ENCODE assay signal across 8 mouse cellular contexts in the genomic region with DNA sequence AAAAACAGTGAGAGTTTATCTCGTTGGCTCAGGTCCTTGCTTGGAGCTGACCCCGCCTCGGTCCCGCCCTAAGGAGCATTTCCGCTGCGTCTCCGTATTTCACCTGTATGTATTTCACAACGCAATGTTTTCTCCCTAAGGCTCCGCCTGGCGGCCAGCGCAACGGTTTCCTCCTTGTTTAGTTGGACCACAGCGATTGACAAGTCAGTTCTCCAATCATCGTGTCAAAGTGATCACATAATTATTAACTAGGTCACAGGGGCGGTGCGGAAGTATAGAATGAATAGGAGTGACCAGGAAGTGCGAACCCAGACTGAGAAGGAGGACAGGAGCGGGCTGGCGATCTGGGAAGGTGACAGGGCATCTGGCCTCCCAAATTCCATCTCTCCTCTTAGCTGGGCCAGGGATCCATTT. TPM values are rescaled to one million over a fixed set of nuclear protein-coding genes. Genes with fewer than 3 reads are reported as not detected.
DNase-seq lines count a peak whose midpoint lies in the region; ATAC-seq and TF ChIP-seq lines count a peak whose summit lies in the region.

TSS of gene Prr13 (plus strand) at position 125 of the 414 bp plus-strand sequence.

- peaks cover 17% of the 10 kb centered on the region; the same call in 1 of the 2 replicates for H3K36me3 ChIP-seq in heart, embryonic 12.5 days
- H3K36me3 ChIP-seq in kidney, postnatal 0 days (ENCODE audit: insufficient read depth, low read length): no peaks in the 10 kb centered on the region
- H3K36me3 ChIP-seq in liver, embryonic 11.5 days (ENCODE audit: control insufficient read depth, insufficient read depth, low read length): peaks cover 4% of the 10 kb centered on the region; the same call in 1 of the 2 replicates
- no peaks in the 10 kb centered on the region for H3K36me3 ChIP-seq in stomach, embryonic 14.5 days (ENCODE audit: control insufficient read depth, insufficient read depth, low read length)

- TF ChIP-seq CTCF in kidney, postnatal 0 days (IDR thresholded peaks at IDR 0.05; ENCODE audit: low read depth): peak; percentile 86

- no peaks in the 10 kb centered on the region for H3K9me3 ChIP-seq in heart, embryonic 12.5 days (replicated peaks)
- H3K9me3 ChIP-seq in kidney, postnatal 0 days (replicated peaks; ENCODE audit: low read length): no peaks in the 10 kb centered on the region
- H3K9me3 ChIP-seq in liver, embryonic 11.5 days (ENCODE audit: control insufficient read depth, low read length): no peaks in the 10 kb centered on the region
- H3K9me3 ChIP-seq in stomach, embryonic 14.5 days (ENCODE audit: control insufficient read depth, low read depth, low read length): no peaks in the 10 kb centered on the region

- H3K27me3 ChIP-seq in heart, embryonic 12.5 days (replicated peaks): no peaks in the 10 kb centered on the region
- no peaks in the 10 kb centered on the region for H3K27me3 ChIP-seq in kidney, postnatal 0 days (ENCODE audit: insufficient read depth, low read length)
- H3K27me3 ChIP-seq in liver, embryonic 11.5 days (replicated peaks; ENCODE audit: control insufficient read depth, insufficient read depth, low read length): no peaks in the 10 kb centered on the region
- H3K27me3 ChIP-seq in stomach, embryonic 14.5 days (ENCODE audit: control insufficient read depth, insufficient read depth, low read length): no peaks in the 10 kb centered on the region

- peak; percentile 78 for ATAC-seq in erythroid progenitor cell, adult 5-6 weeks (replicated peaks; ENCODE audit: low FRiP score, poor library complexity, severe bottlenecking)
- ATAC-seq in heart, embryonic 12.5 days (ENCODE audit: insufficient number of reproducible peaks, low FRiP score): peak; percentile 82
- peak; percentile 86 for ATAC-seq in kidney, postnatal 0 days (replicated peaks; ENCODE audit: low FRiP score, low read depth)
- peak; percentile 79 for ATAC-seq in liver, embryonic 11.5 days (replicated peaks; ENCODE audit: low FRiP score)
- peak; percentile 86 for ATAC-seq in stomach, embryonic 14.5 days (ENCODE audit: insufficient number of reproducible peaks, insufficient read depth, low FRiP score, low read depth)

- H3K4me3 ChIP-seq in heart, embryonic 12.5 days: peak within 1 kb of the TSS; percentile 56
- H3K4me3 ChIP-seq in kidney, postnatal 0 days (replicated peaks; ENCODE audit: low read depth, low read length): peak within 1 kb of the TSS; percentile 37
- H3K4me3 ChIP-seq in liver, embryonic 11.5 days (ENCODE audit: low read depth, low read length): peak within 1 kb of the TSS; percentile 62
- H3K4me3 ChIP-seq in stomach, embryonic 14.5 days (ENCODE audit: low read depth, low read length): peak within 1 kb of the TSS; percentile 37

- H3K9ac ChIP-seq in heart, embryonic 12.5 days: peak within 1 kb of the TSS; percentile 67
- H3K9ac ChIP-seq in kidney, postnatal 0 days (ENCODE audit: low read depth, low read length): peak within 1 kb of the TSS; percentile 46
- H3K9ac ChIP-seq in liver, embryonic 11.5 days (ENCODE audit: low read depth, low read length): peak within 1 kb of the TSS; percentile 65
- H3K9ac ChIP-seq in stomach, embryonic 14.5 days (replicated peaks; ENCODE audit: low read depth, low read length): no peak within 1 kb of the TSS

- peak within 1 kb of the TSS; percentile 52 for H3K27ac ChIP-seq in heart, embryonic 12.5 days (ENCODE audit: poor library complexity, severe bottlenecking)
- peak within 1 kb of the TSS; percentile 42; the same call in 1 of the 2 replicates for H3K27ac ChIP-seq in kidney, postnatal 0 days
- H3K27ac ChIP-seq in liver, embryonic 11.5 days (ENCODE audit: low read depth, low read length): peak within 1 kb of the TSS; percentile 93
- no peak within 1 kb of the TSS; the same call in 1 of the 2 replicates for H3K27ac ChIP-seq in stomach, embryonic 14.5 days (ENCODE audit: low read length)

- peaks cover 19% of the 10 kb centered on the region for H3K4me1 ChIP-seq in heart, embryonic 12.5 days (replicated peaks)
- H3K4me1 ChIP-seq in kidney, postnatal 0 days (replicated peaks; ENCODE audit: insufficient read depth, low read length): no peaks in the 10 kb centered on the region
- H3K4me1 ChIP-seq in liver, embryonic 11.5 days (replicated peaks; ENCODE audit: control insufficient read depth, insufficient read depth, low read length): peaks cover 26% of the 10 kb centered on the region
- 0 out of 2 replicates have a peak, but pooled peaks cover 4% of the 10 kb centered on the region for H3K4me1 ChIP-seq in stomach, embryonic 14.5 days (ENCODE audit: control insufficient read depth, insufficient read depth, low read length)

- peak within 1 kb of the TSS; percentile 66 for H3K4me2 ChIP-seq in heart, embryonic 12.5 days
- peak within 1 kb of the TSS; percentile 71 for H3K4me2 ChIP-seq in kidney, postnatal 0 days (ENCODE audit: low read length)
- H3K4me2 ChIP-seq in liver, embryonic 11.5 days: peak within 1 kb of the TSS; percentile 72
- peak within 1 kb of the TSS; percentile 55 for H3K4me2 ChIP-seq in stomach, embryonic 14.5 days (replicated peaks; ENCODE audit: low read depth, low read length)

- under 1% methylated on average over 19 of the region's 19 CpGs for WGBS in heart, embryonic 12.5 days
- under 1% methylated on average over 19 of the region's 19 CpGs for WGBS in kidney, postnatal 0 days
- under 1% methylated on average over 19 of the region's 19 CpGs for WGBS in liver, embryonic 11.5 days
- WGBS in stomach, embryonic 14.5 days: under 1% methylated on average over 19 of the region's 19 CpGs

- DNase-seq in CD4-positive helper T cell, adult 2 months (ENCODE audit: low read depth, low spot score): peak; percentile 97
- peak; percentile 83 for DNase-seq in brain, embryonic 18.5 days (ENCODE audit: low read depth, low spot score)
- DNase-seq in kidney, postnatal 0 days (ENCODE audit: low spot score): peak; percentile 95
- peak; percentile 81 for DNase-seq in liver, embryonic 11.5 days (ENCODE audit: low spot score)
- peak; percentile 93 for DNase-seq in naive thymus-derived CD4-positive, alpha-beta T cell, adult 2 months (ENCODE audit: low read depth)

RNA-seq across cellular contexts. Expression of gene Prr13, which starts in this region (rescaled TPM):
- 45.4 and 56.6 TPM in 2 replicates for total RNA-seq in erythroid progenitor cell, adult 5-6 weeks (2015; ENCODE audit: low replicate concordance)
- total RNA-seq in erythroid progenitor cell, adult 5-6 weeks (2017; ENCODE audit: low replicate concordance): 18.6 and 49.4 TPM in 2 replicates
- polyA plus RNA-seq in heart, embryonic 12.5 days (2016; fragmentation: Nextera tagmentation; extraction: Ambion mirVana): 116 and 119 TPM in 2 replicates
- polyA plus RNA-seq in kidney, postnatal 0 days (2015; fragmentation: Nextera tagmentation; extraction: Ambion mirVana): 109 and 117 TPM in 2 replicates
- polyA plus RNA-seq in liver, embryonic 11.5 days (2014; fragmentation: Nextera tagmentation; extraction: Ambion mirVana): 155 and 157 TPM in 2 replicates
- 132 and 138 TPM in 2 replicates for polyA plus RNA-seq in stomach, embryonic 14.5 days (2014; fragmentation: Nextera tagmentation; extraction: Ambion mirVana)
